Mouse (Mus musculus): Measurements from ENCODE around the gene Rnf216.

DNA sequence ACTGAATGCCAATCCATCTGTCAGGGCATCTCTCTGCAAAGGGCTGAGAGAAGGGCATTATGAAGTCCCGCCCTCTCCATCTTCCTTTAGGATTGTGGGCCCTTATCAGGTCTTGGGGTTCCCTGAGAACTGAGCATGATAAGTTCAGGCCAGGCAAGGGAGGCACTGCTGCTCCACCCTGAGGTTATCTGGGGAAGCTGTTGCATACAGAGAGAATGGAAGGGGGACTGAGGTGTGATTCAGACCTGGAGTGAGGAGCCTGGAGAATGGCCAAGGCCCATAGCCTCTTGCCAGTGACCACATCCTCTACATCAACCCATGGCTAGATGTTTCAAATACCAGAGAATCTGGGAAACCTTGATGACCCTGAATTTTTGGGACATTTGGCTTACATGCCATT lies 76.7 kb downstream of the Rnf216 start:
- TF ChIP-seq GATA1 (IDR thresholded peaks at IDR 0.05; ENCODE audit: borderline replicate concordance, low read length) = no peak
- no peak for TF ChIP-seq FLI1 (IDR thresholded peaks at IDR 0.05; ENCODE audit: low read length)

All from megakaryocyte, embryonic 14.5 days (primary cell).